Mouse (Mus musculus) 3T3-L1 (cell line): ENCODE measurements at regions not wholly inside any gene's neighbourhood (a gene's known extent, or its start where the extent isn't known, plus 50 kb on each side); places are given as distances from the start of the nearest gene placed in this dataset.

Experiments used
- DNase-seq: peaks from one replicate; pipeline ENCODE4 v3.0.0-alpha.2; 2015; ENCODE audit warnings: low read depth, low spot score

DNA sequence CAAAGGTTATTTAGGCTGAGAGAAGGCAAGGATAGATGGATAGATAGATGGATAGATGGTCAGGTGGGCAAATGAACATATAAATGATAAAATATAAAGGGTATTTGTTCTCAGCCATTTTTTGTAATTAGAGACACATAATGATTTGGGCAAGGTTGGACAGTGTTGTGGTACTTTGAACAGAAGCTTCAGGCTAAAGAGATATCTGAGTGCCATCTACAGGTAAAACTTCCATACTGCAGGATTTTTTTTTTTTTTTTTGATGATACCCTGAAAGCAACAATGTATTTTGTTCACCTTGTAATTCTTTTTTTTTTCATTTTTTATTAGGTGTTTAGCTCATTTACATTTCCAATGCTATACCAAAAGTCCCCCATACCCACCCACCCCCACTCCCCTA lies 110.1 kb upstream of the Trabd2b start:
- DNase-seq = no peak

- peak; percentile 59 for DNase-seq
Measured at GRCm38 (mm10) chr4:114298517-114298916, 108.0 kb upstream of the Trabd2b start.

DNA sequence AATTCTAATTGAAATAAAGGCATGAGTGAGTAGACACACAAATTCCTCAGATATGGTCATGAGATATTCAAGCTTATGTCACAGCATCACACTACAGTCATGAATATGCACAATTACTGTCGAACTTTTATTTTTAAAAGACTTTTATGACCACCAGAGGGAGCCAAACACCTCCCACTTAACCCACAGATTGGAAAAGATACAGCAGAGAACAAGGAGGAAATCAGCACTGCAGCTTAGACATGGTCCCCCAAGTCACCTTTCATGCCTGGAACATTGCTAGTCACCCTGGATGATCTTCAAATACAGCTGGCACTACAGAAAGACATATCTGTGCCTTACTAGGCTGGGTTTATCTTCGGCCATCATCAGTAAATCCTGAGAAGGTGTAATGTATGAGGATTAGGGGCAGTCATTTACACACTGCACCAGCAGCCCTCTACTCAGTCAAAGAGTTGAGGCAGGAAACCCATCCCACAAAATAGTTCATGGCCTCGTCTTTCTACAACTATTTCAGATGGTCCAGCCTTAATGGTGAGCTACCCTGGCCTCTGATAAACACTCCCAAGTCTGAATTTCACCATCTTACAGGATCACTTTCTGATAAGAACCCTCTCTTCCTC lies 106.0 kb upstream of the Trabd2b start:
- peak; percentile 78 for DNase-seq

GRCm38 (mm10) chr4:114304654-114305053 lies 101.9 kb upstream of the Trabd2b start:
- no peak for DNase-seq

DNA sequence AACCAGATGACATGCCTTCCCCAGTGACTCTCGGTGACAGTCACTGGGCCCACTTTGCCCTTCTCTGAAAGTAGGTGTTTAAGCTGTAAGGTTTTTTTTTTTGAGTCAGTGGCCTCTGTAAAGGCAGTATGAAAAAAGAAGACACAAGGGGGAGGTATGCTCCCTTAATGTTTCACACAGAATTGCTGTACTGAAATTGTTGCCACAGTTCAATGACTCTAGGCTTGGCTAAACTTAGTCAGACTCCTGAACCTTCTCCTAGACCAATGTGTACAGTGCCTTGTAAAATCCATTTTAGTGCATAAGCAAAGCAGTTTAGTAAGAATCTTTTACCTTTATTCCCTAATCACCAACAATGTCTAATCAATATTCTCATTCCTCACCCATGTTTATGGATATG lies 99.0 kb upstream of the Trabd2b start:
- DNase-seq = peak; percentile 47

DNA sequence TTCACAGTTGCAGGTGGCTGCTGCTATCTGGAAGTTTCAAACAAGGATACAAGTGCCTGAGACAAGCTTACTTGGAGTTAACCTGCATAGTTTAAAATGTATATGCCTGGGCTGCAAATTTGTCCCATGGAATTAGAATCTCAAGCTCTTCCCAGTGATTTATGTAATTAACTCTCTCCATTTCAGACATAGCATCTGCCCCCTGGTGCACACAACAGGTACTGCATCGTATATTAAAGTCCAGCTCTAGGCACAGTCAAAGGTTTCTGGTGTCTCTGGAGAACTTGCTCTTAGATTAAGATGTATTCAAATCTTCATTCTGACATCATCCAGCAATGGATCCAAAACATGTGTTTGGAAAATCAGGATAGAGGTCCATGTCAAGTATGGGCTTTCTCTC lies 98.0 kb upstream of the Trabd2b start:
- DNase-seq = peak; percentile 74

DNA sequence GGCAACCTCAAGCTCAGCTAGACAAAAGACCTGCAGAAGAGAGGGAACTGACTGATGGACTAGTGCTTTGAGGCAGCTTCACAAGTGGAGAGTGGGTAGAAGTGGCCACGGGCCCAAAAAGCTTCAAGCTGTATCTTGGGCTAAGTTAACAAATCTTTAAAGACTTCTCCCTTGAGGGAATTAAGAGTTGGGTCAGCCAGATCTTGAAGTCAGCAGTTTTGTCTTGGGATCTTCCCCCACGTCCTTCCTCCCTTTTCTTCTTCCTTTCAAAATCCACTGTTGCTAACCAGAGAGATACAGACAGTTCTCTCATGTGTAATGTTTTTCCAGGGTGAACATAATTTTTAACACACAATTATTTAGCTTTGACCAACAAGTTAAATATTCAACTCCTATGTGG lies 91.5 kb upstream of the Trabd2b start:
- DNase-seq = peak; percentile 63

GRCm38 (mm10) chr4:114315556-114315955 lies 91.0 kb upstream of the Trabd2b start:
- peak; percentile 93 for DNase-seq

DNA sequence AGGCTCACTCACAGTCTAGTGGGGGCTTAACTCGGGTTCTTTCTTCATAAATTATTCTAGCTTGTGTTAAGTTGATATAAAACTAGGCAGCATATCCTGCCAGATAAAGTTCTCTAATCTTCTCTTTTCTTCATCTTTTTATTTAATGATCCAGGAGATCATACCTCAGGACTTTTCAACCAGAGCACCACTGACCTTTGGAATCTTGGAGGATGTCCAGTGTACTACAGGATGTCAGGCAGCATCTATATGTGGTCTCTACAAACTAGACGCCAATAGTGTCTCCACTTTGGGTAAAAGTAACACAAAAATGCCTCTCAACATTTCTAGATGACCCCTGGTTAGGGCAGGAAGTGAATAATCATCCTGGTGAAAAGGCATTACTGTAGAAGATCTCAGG lies 89.4 kb upstream of the Trabd2b start:
- DNase-seq = no peak

- DNase-seq = no peak
Measured at GRCm38 (mm10) chr4:114320076-114320475, 86.4 kb upstream of the Trabd2b start.

DNA sequence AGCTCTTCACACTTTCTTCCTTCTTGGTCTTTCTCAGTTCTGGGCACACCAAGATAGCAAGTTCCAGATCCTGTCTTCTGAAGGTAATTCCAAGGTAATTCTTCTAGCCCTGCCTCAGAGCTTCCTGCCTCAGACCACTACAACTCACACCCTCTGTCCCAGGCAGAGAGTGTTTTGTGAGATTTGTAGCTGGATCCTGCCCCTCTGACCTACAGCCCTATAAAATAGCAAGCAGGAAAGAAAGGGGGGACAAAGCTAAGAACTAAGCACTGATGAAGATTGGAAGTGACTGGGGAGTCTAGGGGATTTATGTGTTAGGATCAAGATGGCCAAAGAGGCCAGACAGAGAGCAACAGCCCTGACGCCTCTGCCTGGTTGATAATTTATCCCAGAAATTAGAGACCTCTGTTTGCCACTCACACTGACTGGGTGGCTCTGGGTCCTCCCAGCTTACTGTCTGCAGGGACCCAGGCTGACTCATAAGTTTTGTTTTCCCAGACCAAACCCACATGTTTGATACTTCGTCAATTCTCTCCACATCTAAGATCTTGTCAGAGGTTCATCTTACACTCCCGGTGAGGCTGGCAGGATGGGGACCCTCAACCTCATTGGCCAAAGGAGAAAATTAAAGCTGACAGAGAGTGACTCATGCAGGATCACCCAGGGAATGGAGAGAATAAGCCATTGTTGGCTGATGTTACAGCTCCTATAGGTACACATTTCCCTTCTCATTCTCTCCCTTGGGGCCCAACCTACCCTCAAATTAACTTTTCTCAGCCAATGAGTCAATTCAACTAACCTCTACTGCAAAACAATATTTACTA lies 84.8 kb upstream of the Trabd2b start:
- DNase-seq = peak; percentile 74

- no peak for DNase-seq
Measured at GRCm38 (mm10) chr4:114329978-114330377, 76.5 kb upstream of the Trabd2b start.

DNA sequence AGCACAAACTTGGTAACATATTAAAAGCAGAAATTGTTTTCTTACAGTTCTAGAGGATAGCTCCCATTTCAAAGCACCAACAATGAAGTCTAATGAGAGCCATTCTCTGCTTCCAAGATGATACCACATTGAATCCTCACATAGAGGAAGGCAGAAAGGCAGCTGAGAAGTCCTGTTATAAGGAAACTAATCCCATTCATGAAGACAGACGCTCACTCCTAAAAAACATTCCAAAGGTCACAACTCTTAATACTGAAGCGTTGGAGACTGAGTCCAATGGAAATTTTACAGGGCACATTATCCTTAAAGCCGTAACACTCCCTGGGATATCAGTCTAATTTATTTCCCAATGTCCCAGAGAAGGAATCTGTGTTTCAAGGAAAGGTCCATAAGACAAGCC lies 75.4 kb upstream of the Trabd2b start:
- no peak for DNase-seq

- no peak for DNase-seq
Measured at GRCm38 (mm10) chr4:114334850-114335249, 71.7 kb upstream of the Trabd2b start.

DNA sequence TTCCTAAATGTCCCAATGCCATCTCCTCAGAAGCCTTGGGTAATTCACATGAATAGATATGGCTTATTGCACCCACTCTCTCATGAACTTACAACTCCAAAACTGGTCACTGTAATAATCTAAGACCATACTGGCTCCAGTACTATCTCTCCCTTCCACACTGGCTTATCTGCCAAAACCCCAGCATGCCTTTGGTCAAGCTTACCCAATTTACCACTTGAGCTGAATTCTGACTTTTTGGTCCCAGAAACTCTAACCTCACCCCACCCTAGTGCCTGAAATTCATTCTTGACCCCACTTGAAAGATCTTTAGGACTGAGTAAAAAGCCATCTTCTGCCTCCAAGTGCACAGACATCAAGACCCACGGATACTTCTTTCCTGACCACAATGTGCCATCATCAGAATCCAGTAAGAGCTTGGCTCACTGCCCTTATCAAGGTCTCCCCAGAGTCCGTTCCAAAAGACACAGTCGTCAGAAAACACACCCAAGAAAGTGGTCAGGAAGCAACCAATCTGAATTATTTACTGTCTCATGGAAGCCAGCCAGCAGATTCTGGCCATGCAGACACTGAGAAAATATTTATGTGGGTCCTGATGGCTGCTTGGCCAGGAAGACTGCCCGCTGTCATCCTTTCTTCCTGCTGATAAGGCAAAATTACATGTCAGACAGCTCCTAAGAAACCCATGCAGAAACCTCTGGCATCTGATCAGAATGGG lies 70.3 kb upstream of the Trabd2b start:
- DNase-seq = peak; percentile 93

DNA sequence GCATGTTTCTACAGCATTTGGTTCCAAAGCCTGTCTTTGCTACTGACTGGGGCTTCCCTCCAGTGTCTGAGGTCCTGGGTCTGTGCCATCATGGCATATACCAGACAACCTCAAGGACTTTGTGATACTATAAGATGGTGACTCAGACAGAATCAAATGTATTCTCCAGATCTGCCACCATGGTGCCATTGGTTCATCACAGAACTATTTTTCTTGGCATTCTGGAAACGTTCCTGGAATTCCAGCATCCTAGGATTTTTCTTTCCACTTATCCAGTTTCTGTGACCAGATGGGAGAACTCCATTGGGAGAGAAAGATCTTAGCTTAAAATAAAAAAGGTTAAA lies 69.8 kb upstream of the Trabd2b start:
- DNase-seq = no peak

GRCm38 (mm10) chr4:114339793-114340192 lies 66.7 kb upstream of the Trabd2b start:
- DNase-seq = no peak

GRCm38 (mm10) chr4:114345154-114345553 lies 61.4 kb upstream of the Trabd2b start:
- no peak for DNase-seq

GRCm38 (mm10) chr4:114346068-114346747 lies 60.3 kb upstream of the Trabd2b start:
- peak; percentile 70 for DNase-seq

- DNase-seq = no peak
Measured at GRCm38 (mm10) chr4:114346884-114347283, 59.6 kb upstream of the Trabd2b start.

- DNase-seq = no peak
Measured at GRCm38 (mm10) chr4:114349601-114350000, 56.9 kb upstream of the Trabd2b start.

- DNase-seq = peak; percentile 61
Measured at GRCm38 (mm10) chr4:114351282-114351681, 55.2 kb upstream of the Trabd2b start.
